Mouse (Mus musculus) CH12.LX (cell line): ENCODE measurements around the gene Sptbn4. TPM values are rescaled to one million over a fixed set of nuclear protein-coding genes. Genes with fewer than 3 reads are reported as not detected.

Source experiments
- DNase-seq: peaks from one replicate; pipeline ENCODE4 v3.0.0-alpha.2; 2013; ENCODE audit errors: extremely low read depth
- H3K27ac ChIP-seq: 2 replicates; pipeline ENCODE4 v1.5.1; 2012; ENCODE audit warnings: low read depth, mild to moderate bottlenecking, control low read depth, moderate library complexity; ENCODE audit not compliant: insufficient read depth
- H3K27me3 ChIP-seq: replicated peaks from 2 replicates; pipeline ENCODE3; 2012; ENCODE audit warnings: inconsistent platforms
- H3K36me3 ChIP-seq, 2 experiments: replicated peaks in 1 of 2; 2 replicates each; pipeline versions ENCODE3 to v1.6.1; 2012; ENCODE audit warnings: inconsistent platforms in 1 of 2, low read length in 1 of 2, mild to moderate bottlenecking in 1 of 2, mixed read lengths in 1 of 2, moderate library complexity in 1 of 2; ENCODE audit not compliant: control insufficient read depth in 1 of 2, insufficient read depth in 1 of 2
- H3K4me1 ChIP-seq, 2 experiments: 2 replicates each; pipeline ENCODE4 v1.6.1; 2012; ENCODE audit warnings: inconsistent platforms in 1 of 2, moderate library complexity in 1 of 2; ENCODE audit not compliant: insufficient read depth in 2 of 2, control insufficient read depth in 1 of 2
- H3K4me2 ChIP-seq: 2 replicates; pipeline ENCODE4 v1.6.1; 2012; ENCODE audit warnings: low read depth, mild to moderate bottlenecking, control low read depth; ENCODE audit not compliant: poor library complexity, insufficient read depth, severe bottlenecking
- H3K4me3 ChIP-seq, 3 experiments: fragments of 150-350 bp in 1 of 3; sonication (generic) in 1 of 3; replicated peaks in 1 of 3; 2 replicates each; pipeline versions ENCODE3 to v1.5.1; 2011 to 2012; ENCODE audit warnings: low read depth in 2 of 3, low read length in 2 of 3, mild to moderate bottlenecking in 2 of 3, moderate library complexity in 2 of 3, control low read depth in 1 of 3, improper control_type of control experiment in 1 of 3, inconsistent platforms in 1 of 3, mixed read lengths in 1 of 3; ENCODE audit not compliant: poor library complexity in 1 of 3
- H3K79me2 ChIP-seq: replicated peaks from 2 replicates; pipeline ENCODE4 v1.6.1; 2012; ENCODE audit warnings: mild to moderate bottlenecking, moderate library complexity; ENCODE audit not compliant: control insufficient read depth, poor library complexity, insufficient read depth, severe bottlenecking; ENCODE audit errors: extremely low read depth
- H3K9ac ChIP-seq: 2 replicates; pipeline ENCODE4 v1.6.1; 2012; ENCODE audit warnings: low read depth, mild to moderate bottlenecking, control low read depth, moderate library complexity; ENCODE audit not compliant: insufficient read depth
- H3K9me3 ChIP-seq: replicated peaks from 2 replicates; pipeline ENCODE3; 2012; ENCODE audit warnings: low read length, inconsistent platforms, mixed read lengths
- BHLHE40 ChIP-seq: IDR thresholded peaks from 2 replicates; pipeline ENCODE4 v1.6.1; 2011; ENCODE audit warnings: mild to moderate bottlenecking, low read depth, low read length, improper control_type of control experiment
- CHD1 ChIP-seq: IDR thresholded peaks from 2 replicates; pipeline ENCODE4 v1.6.1; 2012; ENCODE audit warnings: low read depth, low read length, improper control_type of control experiment, inconsistent platforms
- CHD2 ChIP-seq: IDR thresholded peaks from 2 replicates; pipeline ENCODE4 v1.6.1; 2011; ENCODE audit warnings: low read length, improper control_type of control experiment
- ELF1 ChIP-seq: IDR thresholded peaks from 2 replicates; pipeline ENCODE4 v1.6.1; 2014; ENCODE audit warnings: low read depth, mild to moderate bottlenecking, inconsistent platforms, low read length, improper control_type of control experiment
- GABPA ChIP-seq: IDR thresholded peaks from 2 replicates; pipeline ENCODE4 v1.6.1; 2012; ENCODE audit warnings: low read depth, low read length, improper control_type of control experiment, inconsistent platforms; ENCODE audit not compliant: insufficient replicate concordance
- HCFC1 ChIP-seq: IDR thresholded peaks from 2 replicates; pipeline ENCODE4 v1.6.1; 2012; ENCODE audit warnings: low read depth, mild to moderate bottlenecking, inconsistent platforms, low read length, improper control_type of control experiment
- IRF4 ChIP-seq: IDR thresholded peaks from 2 replicates; pipeline ENCODE4 v1.6.1; 2014; ENCODE audit warnings: low read depth, mild to moderate bottlenecking, inconsistent platforms, low read length, improper control_type of control experiment
- KAT2A ChIP-seq: IDR thresholded peaks from 2 replicates; pipeline ENCODE4 v1.6.1; 2012; ENCODE audit warnings: low read length, improper control_type of control experiment, inconsistent platforms; ENCODE audit not compliant: insufficient replicate concordance
- MAZ ChIP-seq: IDR thresholded peaks from 2 replicates; pipeline ENCODE4 v1.6.1; 2012; ENCODE audit warnings: low read depth, mild to moderate bottlenecking, inconsistent platforms, low read length, improper control_type of control experiment, moderate library complexity
- MXI1 ChIP-seq: IDR thresholded peaks from 2 replicates; pipeline ENCODE4 v1.6.1; 2011; ENCODE audit warnings: mild to moderate bottlenecking, low read depth, low read length, improper control_type of control experiment
- MYC ChIP-seq: IDR thresholded peaks from 2 replicates; pipeline ENCODE4 v1.6.1; 2011; ENCODE audit warnings: low read depth, mild to moderate bottlenecking, improper control_type of control experiment, low read length
- NELFE ChIP-seq: IDR thresholded peaks from 2 replicates; pipeline ENCODE4 v1.6.1; 2011; ENCODE audit warnings: low read depth, low read length, improper control_type of control experiment
- POLR2AphosphoS2 ChIP-seq: IDR thresholded peaks from 2 replicates; pipeline ENCODE4 v1.6.1; 2011; ENCODE audit warnings: low read depth, low read length, improper control_type of control experiment
- RCOR1 ChIP-seq: conservative IDR thresholded peaks from 2 replicates; pipeline ENCODE4 v1.6.1; 2012; ENCODE audit warnings: low read depth, mild to moderate bottlenecking, inconsistent platforms, low read length, improper control_type of control experiment
- SIN3A ChIP-seq: IDR thresholded peaks from 2 replicates; pipeline ENCODE4 v1.6.1; 2012; ENCODE audit warnings: low read length, improper control_type of control experiment, inconsistent platforms
- SMC3 ChIP-seq: IDR thresholded peaks from 2 replicates; pipeline ENCODE4 v1.6.1; 2011; ENCODE audit warnings: low read depth, low read length, improper control_type of control experiment
- TBP ChIP-seq: conservative IDR thresholded peaks from 2 replicates; pipeline ENCODE4 v1.6.1; 2011; ENCODE audit warnings: low read depth, low read length, improper control_type of control experiment
- USF1 ChIP-seq: IDR thresholded peaks from 2 replicates; pipeline ENCODE4 v1.6.1; 2014; ENCODE audit warnings: low read depth, mild to moderate bottlenecking, inconsistent platforms, low read length, improper control_type of control experiment
- USF2 ChIP-seq: conservative IDR thresholded peaks from 2 replicates; pipeline ENCODE4 v1.6.1; 2011; ENCODE audit warnings: low read depth, low read length, improper control_type of control experiment
- ZMIZ1 ChIP-seq: IDR thresholded peaks from 2 replicates; pipeline ENCODE4 v1.6.1; 2012; ENCODE audit warnings: low read depth, mild to moderate bottlenecking, inconsistent platforms, low read length, improper control_type of control experiment
- ZNF384 ChIP-seq: IDR thresholded peaks from 2 replicates; pipeline ENCODE4 v1.6.1; 2012; ENCODE audit warnings: low read depth, low read length, improper control_type of control experiment, inconsistent platforms
- dilution Hi-C: fragments of 300-500 bp; cut with MboI; formaldehyde crosslinking; loops from 2 replicates; pipeline ENCODE4 v1.14.3; 2020; ENCODE audit warnings: low sequenced_read_pairs; ENCODE audit not compliant: extremely low pct_unique_long_range_greater_than_20kb, extremely low pct_ligation_motif_present
- in situ Hi-C: fragments of 300-500 bp; cut with MboI; formaldehyde crosslinking; loops from 3 replicates; pipeline ENCODE4 v1.14.3; 2019; ENCODE audit warnings: low sequenced_read_pairs, low pct_ligation_motif_present, low pct_unique_long_range_greater_than_20kb, mixed read lengths
- polyA plus RNA-seq: library from polyadenylated mRNA; unstranded; fragments of >175 nt; gene quantifications from 2 replicates; pipeline ENCODE4 v1.2.1, GENCODE M21; 2012; ENCODE audit warnings: low read depth; ENCODE audit not compliant: insufficient read length
- total RNA-seq, 2 experiments: library from RNA; depleted of rRNA; stranded (reverse); fragments of 300-350 nt in 1 of 2; fragments of >200 nt in 1 of 2; gene quantifications; 2 replicates each; pipeline ENCODE4 v1.2.3; 2012 to 2014

Gene Sptbn4
- total and polyA plus RNA-seq, 3 experiments: 0.21 to 0.38 (median 0.24) TPM

- no peak overlapping the region for H3K4me2 ChIP-seq
- no peak overlapping the region for H3K9ac ChIP-seq
- no peak for TF ChIP-seq USF1
- TF ChIP-seq ZMIZ1: no peak
- no peak for TF ChIP-seq MAZ
- TF ChIP-seq USF2: no peak
- no peak for TF ChIP-seq ELF1
- TF ChIP-seq CHD1: no peak
- no peak for TF ChIP-seq MXI1
- no peak for TF ChIP-seq HCFC1
- TF ChIP-seq SMC3: no peak
- TF ChIP-seq SIN3A: no peak
- no peak for TF ChIP-seq CHD2
- TF ChIP-seq POLR2AphosphoS2: no peak
- TF ChIP-seq BHLHE40: no peak
- no peak for TF ChIP-seq KAT2A
- no peak for TF ChIP-seq ZNF384
- TF ChIP-seq MYC: no peak
- TF ChIP-seq TBP: no peak
- TF ChIP-seq GABPA: no peak
- no peak for TF ChIP-seq IRF4
- TF ChIP-seq RCOR1: no peak
- H3K4me3 ChIP-seq: no peak overlapping the region
- H3K9me3 ChIP-seq: no peaks in the 10 kb centered on the region
- no peaks in the 10 kb centered on the region for H3K36me3 ChIP-seq
- peaks cover 4 to 30% of the 10 kb centered on the region in 2 experiments for H3K4me1 ChIP-seq
- in situ Hi-C loops (no loop called here), dilution Hi-C loops (no loop called here)
- no peak for DNase-seq
- H3K27ac ChIP-seq: no peak overlapping the region
- H3K27me3 ChIP-seq: peaks cover 14% of the 10 kb centered on the region
- no peaks in the 10 kb centered on the region for H3K79me2 ChIP-seq
These were observed 120.0 kb downstream of the Sptbn4 start for GRCm38 (mm10) chr7:27327500-27327899.

GRCm38 (mm10) chr7:27326101-27326880, 121.2 kb downstream of the Sptbn4 start:
- Histone ChIP-seq H3K79me2 (no peaks in the 10 kb centered on the region), H3K27me3 (peaks cover 14% of the 10 kb centered on the region), H3K4me3 (no peak overlapping the region), H3K4me1 (peaks cover 4 to 20% of the 10 kb centered on the region in 2 experiments), H3K27ac (no peak overlapping the region), H3K4me2 (no peak overlapping the region), H3K9ac (no peak overlapping the region), H3K36me3 (no peaks in the 10 kb centered on the region), H3K9me3 (no peaks in the 10 kb centered on the region)
- no peak for TF ChIP-seq NELFE
- TF ChIP-seq TBP: no peak
- TF ChIP-seq USF1: no peak
- DNase-seq: no peak
- in situ Hi-C loops: no loop called here
- dilution Hi-C loops: no loop called here
